Comparison of ENCODE assay signal across 11 mouse cellular contexts in genomic region chrX:139808085-139808484, GRCm38 (mm10). TPM values are rescaled to one million over a fixed set of nuclear protein-coding genes. Genes with fewer than 3 reads are reported as not detected.
DNase-seq lines count a peak whose midpoint lies in the region; ATAC-seq and TF ChIP-seq lines count a peak whose summit lies in the region.
"Had no signal": no experiment of that assay in that cellular context is flagged by ENCODE, and none has a peak within 500 bp of the region (broad histone marks: within the 10 kb centered on the region; RNA-seq: fewer than 3 reads in every experiment).

No protein-coding gene starts in this region.

- H3K4me2 ChIP-seq in hindbrain, embryonic 16.5 days (ENCODE audit: low read length), result no peak overlapping the region
- H3K4me2 ChIP-seq in limb, embryonic 15.5 days, result no peak overlapping the region
- H3K4me2 ChIP-seq: embryonic facial prominence, embryonic 15.5 days had no signal

- peaks cover 3% of the 10 kb centered on the region; the same call in 1 of the 2 replicates for H3K27me3 ChIP-seq in hindbrain, embryonic 16.5 days (replicated peaks; ENCODE audit: control insufficient read depth, insufficient read depth, low read length)
- H3K27me3 ChIP-seq in limb, embryonic 15.5 days, result peaks cover 13% of the 10 kb centered on the region; the same call in 1 of the 2 replicates

- H3K4me3 ChIP-seq in left cerebral cortex, adult 2 months, result no peak overlapping the region
- H3K4me3 ChIP-seq in hindbrain, embryonic 16.5 days (ENCODE audit: low read length), result no peak overlapping the region
- no peak overlapping the region for H3K4me3 ChIP-seq in limb, embryonic 15.5 days
- H3K4me3 ChIP-seq: embryonic facial prominence, embryonic 15.5 days had no signal

- H3K27ac ChIP-seq in left cerebral cortex, adult 2 months, result no peak overlapping the region
- no peak overlapping the region for H3K27ac ChIP-seq in hindbrain, embryonic 16.5 days (ENCODE audit: low read depth, low read length)
- H3K27ac ChIP-seq in limb, embryonic 15.5 days, result no peak overlapping the region
- H3K27ac ChIP-seq: embryonic facial prominence, embryonic 15.5 days had no signal

- WGBS in hindbrain, embryonic 16.5 days, result 21% methylated on average over 4 of the region's 4 CpGs
- 56% methylated on average over 4 of the region's 4 CpGs for WGBS in limb, embryonic 15.5 days

- ATAC-seq in hindbrain, embryonic 16.5 days, result peak; percentile 91
- peak; percentile 58; the same call in 1 of the 2 replicates for ATAC-seq in limb, embryonic 15.5 days (ENCODE audit: insufficient number of reproducible peaks, low FRiP score, low TSS enrichment, low read depth)

- intact Hi-C loops in left cerebral cortex, postnatal 4 days (cut with DNase I), result no loop called here
- intact Hi-C loops in left cerebral cortex, adult 2 months (cut with DNase I), result no loop called here
- intact Hi-C loops in heart, postnatal 10 days (cut with DNase I), result no loop called here

- no peaks in the 10 kb centered on the region for H3K9me3 ChIP-seq in hindbrain, embryonic 16.5 days (ENCODE audit: control insufficient read depth, low read length)
- H3K9me3 ChIP-seq in limb, embryonic 15.5 days, result no peaks in the 10 kb centered on the region
- H3K9me3 ChIP-seq: embryonic facial prominence, embryonic 15.5 days had no signal

- TF ChIP-seq CTCF in left cerebral cortex, adult 2 months (IDR thresholded peaks at IDR 0.05), result no peak

- peak; percentile 70 for DNase-seq in left cerebral cortex, postnatal 4 days
- no peak for DNase-seq in left cerebral cortex, adult 2 months (ENCODE audit: extremely low spot score in 1 of 2, low spot score in 2 of 2)
- peak; percentile 37 for DNase-seq in cerebellum, adult 11 months
- no peak for DNase-seq in spleen, postnatal 4 days (ENCODE audit: low spot score in 2 of 2)
- DNase-seq in heart, postnatal 10 days, result no peak
- no peak for DNase-seq in urinary bladder, postnatal 10 days (ENCODE audit: low spot score)

- H3K36me3 ChIP-seq in hindbrain, embryonic 16.5 days (ENCODE audit: control insufficient read depth, insufficient read depth, low read length), result no peaks in the 10 kb centered on the region
- no peaks in the 10 kb centered on the region for H3K36me3 ChIP-seq in limb, embryonic 15.5 days
- H3K36me3 ChIP-seq: embryonic facial prominence, embryonic 15.5 days had no signal

- H3K4me1 ChIP-seq in hindbrain, embryonic 16.5 days (ENCODE audit: control insufficient read depth, insufficient read depth, low read depth, low read length), result no peaks in the 10 kb centered on the region
- no peaks in the 10 kb centered on the region for H3K4me1 ChIP-seq in limb, embryonic 15.5 days
- H3K4me1 ChIP-seq: embryonic facial prominence, embryonic 15.5 days had no signal

- no peak overlapping the region for H3K9ac ChIP-seq in hindbrain, embryonic 16.5 days (ENCODE audit: low read depth, low read length)
- no peak overlapping the region for H3K9ac ChIP-seq in limb, embryonic 15.5 days
- H3K9ac ChIP-seq: embryonic facial prominence, embryonic 15.5 days had no signal

RNA-seq across cellular contexts. Expression of gene Cldn2, which starts 7.5 kb away (rescaled TPM):
- under 1 TPM in 1 of 2 experiments, not detected in 1; 0.26 TPM for total RNA-seq in left cerebral cortex, postnatal 4 days (2021)
- total RNA-seq in left cerebral cortex, adult 2 months (2021), result under 1 TPM; 0.44 to 0.57 TPM
- polyA plus RNA-seq in hindbrain, embryonic 16.5 days (2015; fragmentation: Nextera tagmentation; extraction: Ambion mirVana), result 3.0 and 3.7 TPM in 2 replicates
- 0.55 and 1.6 TPM in 2 replicates for polyA plus RNA-seq in limb, embryonic 15.5 days (2015; fragmentation: Nextera tagmentation; extraction: Ambion mirVana)
- under 1 TPM in 1 of 2 experiments, not detected in 1; 0.12 TPM for total RNA-seq in heart, postnatal 10 days (2021)
- total RNA-seq: MEL had no signal

RNA-seq across cellular contexts. Expression of gene Ripply1, which starts 25.9 kb away (rescaled TPM):
- total RNA-seq in left cerebral cortex, postnatal 4 days (2021), result not detected
- total RNA-seq in left cerebral cortex, adult 2 months (2021), result not detected
- polyA plus RNA-seq in hindbrain, embryonic 16.5 days (2015; fragmentation: Nextera tagmentation; extraction: Ambion mirVana), result not detected in 2 replicates
- polyA plus RNA-seq in limb, embryonic 15.5 days (2015; fragmentation: Nextera tagmentation; extraction: Ambion mirVana), result 0.87 and 1.1 TPM in 2 replicates
- total RNA-seq in heart, postnatal 10 days (2021), result not detected
- total RNA-seq: layer of hippocampus, postnatal 14 days; MEL had no signal

Comparison
In these comparisons a context has a peak if more than half of its experiments do, and no peak if none do; other contexts are left out.
1. DNase-seq: peak in left cerebral cortex, postnatal 4 days (single experiment) and cerebellum, adult 11 months (single experiment); none in left cerebral cortex, adult 2 months (0 of 2), spleen, postnatal 4 days (0 of 2), heart, postnatal 10 days (0 of 2) and urinary bladder, postnatal 10 days (single experiment).